In the genomic region with DNA sequence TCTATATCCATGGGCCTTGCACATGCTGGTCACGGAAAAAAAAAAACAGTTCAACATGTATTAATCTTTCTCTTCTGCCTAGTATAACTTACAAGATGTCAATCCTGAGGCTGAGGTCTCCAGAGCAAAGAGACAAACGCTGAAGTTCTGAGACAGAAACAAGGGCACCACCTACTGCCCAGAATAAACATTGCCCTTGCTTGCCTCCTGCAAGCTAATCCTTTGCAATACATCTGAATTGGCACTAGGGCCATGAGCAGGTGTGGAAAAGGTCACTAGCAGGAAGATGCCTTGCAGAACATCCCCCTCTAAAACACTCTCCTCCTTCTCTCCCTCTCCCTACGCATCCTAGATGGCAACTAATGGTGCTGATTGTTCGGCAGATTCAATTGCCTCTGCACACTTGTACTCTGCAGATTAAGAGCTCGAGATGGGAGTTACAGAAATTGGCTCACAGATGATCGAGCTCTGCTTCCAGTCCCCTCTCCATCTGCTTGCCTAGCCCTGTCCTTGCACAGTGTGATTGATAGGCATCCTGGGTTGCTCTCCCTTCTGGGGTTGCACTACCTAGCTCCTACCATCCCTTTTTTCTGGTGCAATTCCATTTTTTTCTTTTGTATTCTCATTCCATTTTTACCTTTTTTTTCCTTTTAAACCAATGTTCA, we compare ENCODE assay signal across 8 mouse cellular contexts.
DNase-seq lines count a peak whose midpoint lies in the region; ATAC-seq lines count a peak whose summit lies in the region.

No protein-coding gene starts in this region.

- intact Hi-C loops in gastrocnemius, postnatal 36 days (cut with DNase I): no loop called here
- intact Hi-C loops in heart, postnatal 14 days (cut with DNase I): loop anchor here (1.0 to 10.0 kb wide), 4 partner anchors 187 to 950 kb away; no protein-coding TSS in a partner anchor

- peak; percentile 94 for ATAC-seq in common myeloid progenitor, adult 5-6 weeks (replicated peaks; ENCODE audit: low read depth, poor library complexity, severe bottlenecking)

- peak; percentile 16 for DNase-seq in gastrocnemius, adult 18-20 months (ENCODE audit: low spot score)
- no peak for DNase-seq in gastrocnemius, postnatal 36 days
- peak; percentile 43 for DNase-seq in WW6 (ENCODE audit: low read depth, low spot score)
- DNase-seq in heart, postnatal 14 days: peak; percentile 10 to 43
- peak; percentile 74 for DNase-seq in layer of hippocampus, adult 11-12 months (ENCODE audit: low spot score)
- DNase-seq in lung, postnatal 36 days: peak; percentile 9
- peak; percentile 65 for DNase-seq in right cerebral cortex, postnatal 25 days

Comparison
In these comparisons a context has a peak if more than half of its experiments do, and no peak if none do; other contexts are left out.
1. DNase-seq: peak in gastrocnemius, adult 18-20 months (single experiment), WW6 (single experiment), heart, postnatal 14 days (2 of 2), layer of hippocampus, adult 11-12 months (single experiment), lung, postnatal 36 days (single experiment) and right cerebral cortex, postnatal 25 days (single experiment); none in gastrocnemius, postnatal 36 days (0 of 2).